Mouse (Mus musculus) forebrain, embryonic 14.5 days (tissue): ENCODE data around the gene Shisa8. TPM values are rescaled to one million over a fixed set of nuclear protein-coding genes. Genes with fewer than 3 reads are reported as not detected.

Source experiments
- ATAC-seq: fragments of 200-750 bp; cut with Nextera tagmentation; 2 replicates; pipeline ENCODE4 v1.8.0; 2017; ENCODE audit warnings: mild to moderate bottlenecking, moderate library complexity
- DNase-seq: peaks from one replicate; pipeline ENCODE4 v3.0.0-alpha.2; 2015; ENCODE audit warnings: low spot score
- H3K27ac ChIP-seq: fragments of 300-500 bp; sonication (generic); 2 replicates; pipeline ENCODE4 v1.5.1; 2014; ENCODE audit warnings: low read depth, mild to moderate bottlenecking, control low read depth, low read length, moderate library complexity
- H3K27me3 ChIP-seq: fragments of 300-500 bp; sonication (generic); replicated peaks from 2 replicates; pipeline ENCODE4 v1.6.1; 2014; ENCODE audit warnings: low read length, control low read depth, mixed read lengths; ENCODE audit not compliant: control insufficient read depth, insufficient read depth
- H3K36me3 ChIP-seq: fragments of 300-500 bp; sonication (generic); 2 replicates; pipeline ENCODE4 v1.6.1; 2014; ENCODE audit warnings: low read length, control low read depth; ENCODE audit not compliant: control insufficient read depth, insufficient read depth
- H3K4me1 ChIP-seq: fragments of 300-500 bp; sonication (generic); 2 replicates; pipeline ENCODE4 v1.6.1; 2014; ENCODE audit warnings: antibody characterized with exemption, low read length, control low read depth; ENCODE audit not compliant: control insufficient read depth, insufficient read depth
- H3K4me2 ChIP-seq: fragments of 300-500 bp; sonication (generic); 2 replicates; pipeline ENCODE4 v1.6.1; 2014; ENCODE audit warnings: mild to moderate bottlenecking, control low read depth, low read length
- H3K4me3 ChIP-seq: fragments of 300-500 bp; sonication (generic); 2 replicates; pipeline ENCODE4 v1.5.1; 2014; ENCODE audit warnings: low read depth, low read length, control low read depth
- H3K9ac ChIP-seq: fragments of 300-500 bp; sonication (generic); 2 replicates; pipeline ENCODE4 v1.6.1; 2014; ENCODE audit warnings: mild to moderate bottlenecking, low read length, control low read depth, moderate library complexity
- H3K9me3 ChIP-seq: fragments of 300-500 bp; sonication (generic); replicated peaks from 2 replicates; pipeline ENCODE4 v1.6.1; 2016; ENCODE audit warnings: low read length, control low read depth, mixed read lengths; ENCODE audit not compliant: control insufficient read depth
- WGBS: fragments of 180-500 bp; shearing (Covaris S2); extraction: QIAGEN DNeasy Blood & Tissue Kit; methylation state at CpG from one replicate; pipeline ENCODE4 v1.1.7; 2014; 5-methylcytosine and 5-hydroxymethylcytosine counted together
- polyA plus RNA-seq: library from polyadenylated mRNA; unstranded; fragments of >200 nt; fragmentation: Nextera tagmentation; extraction: Ambion mirVana; gene quantifications from 2 replicates; pipeline ENCODE4 v1.2.1, GENCODE M21; 2014

The Shisa8 gene
- polyA plus RNA-seq, 1 experiment from 2014 or later: 0.61 TPM

- H3K4me1 ChIP-seq: no peaks in the 10 kb centered on the region
- H3K36me3 ChIP-seq: peaks cover 92% of the 10 kb centered on the region
- H3K4me3 ChIP-seq: no peak overlapping the region
- no peak overlapping the region for H3K9ac ChIP-seq
- H3K27ac ChIP-seq: no peak overlapping the region
- H3K4me2 ChIP-seq: no peak overlapping the region
- no peaks in the 10 kb centered on the region for H3K27me3 ChIP-seq
- WGBS: 84% methylated on average over 4 of the region's 4 CpGs
- no peak for ATAC-seq
- DNase-seq: no peak
- H3K9me3 ChIP-seq: no peaks in the 10 kb centered on the region
Observed at GRCm38 (mm10) chr15:82187401-82187800, 25.2 kb downstream of the Shisa8 start.

- Histone ChIP-seq H3K9me3 (0 out of 2 replicates have a peak, but pooled peaks cover 4% of the 10 kb centered on the region), H3K36me3 (peaks cover 92% of the 10 kb centered on the region), H3K9ac (no peak overlapping the region), H3K4me2 (no peak overlapping the region), H3K27me3 (no peaks in the 10 kb centered on the region), H3K27ac (no peak overlapping the region), H3K4me3 (no peak overlapping the region), H3K4me1 (no peaks in the 10 kb centered on the region)
- no peak for ATAC-seq
- 94% methylated on average over 5 of the region's 5 CpGs for WGBS
- DNase-seq: no peak
Observed at GRCm38 (mm10) chr15:82186931-82187330, 25.7 kb downstream of the Shisa8 start.

GRCm38 (mm10) chr15:82186131-82186530, 26.5 kb downstream of the Shisa8 start:
- H3K9me3 ChIP-seq: 0 out of 2 replicates have a peak, but pooled peaks cover 5% of the 10 kb centered on the region
- no peak overlapping the region for H3K27ac ChIP-seq
- no peaks in the 10 kb centered on the region for H3K4me1 ChIP-seq
- H3K4me3 ChIP-seq: no peak overlapping the region
- ATAC-seq (no peak), DNase-seq (no peak)
- H3K27me3 ChIP-seq: no peaks in the 10 kb centered on the region
- WGBS: 86% methylated on average over 14 of the region's 14 CpGs
- H3K36me3 ChIP-seq: peaks cover 92% of the 10 kb centered on the region
- no peak overlapping the region for H3K9ac ChIP-seq
- no peak overlapping the region for H3K4me2 ChIP-seq

GRCm38 (mm10) chr15:82185062-82185783, 27.4 kb downstream of the Shisa8 start:
- Histone ChIP-seq H3K4me3 (no peak overlapping the region), H3K27me3 (no peaks in the 10 kb centered on the region), H3K4me1 (no peaks in the 10 kb centered on the region), H3K4me2 (no peak overlapping the region), H3K9ac (no peak overlapping the region), H3K27ac (no peak overlapping the region), H3K9me3 (0 out of 2 replicates have a peak, but pooled peaks cover 5% of the 10 kb centered on the region), H3K36me3 (peaks cover 97% of the 10 kb centered on the region)
- ATAC-seq: no peak
- WGBS: 91% methylated on average over 14 of the region's 14 CpGs
- DNase-seq: no peak

GRCm38 (mm10) chr15:82184656-82185055, 28.0 kb downstream of the Shisa8 start:
- Histone ChIP-seq H3K4me3 (no peak overlapping the region), H3K4me1 (no peaks in the 10 kb centered on the region), H3K9me3 (0 out of 2 replicates have a peak, but pooled peaks cover 5% of the 10 kb centered on the region), H3K27me3 (no peaks in the 10 kb centered on the region), H3K9ac (no peak overlapping the region), H3K27ac (no peak overlapping the region), H3K36me3 (peaks cover 98% of the 10 kb centered on the region), H3K4me2 (no peak overlapping the region)
- 93% methylated on average over 10 of the region's 10 CpGs for WGBS
- DNase-seq (no peak), ATAC-seq (no peak)

- Histone ChIP-seq H3K4me2 (no peak overlapping the region), H3K4me1 (no peaks in the 10 kb centered on the region), H3K27me3 (no peaks in the 10 kb centered on the region), H3K9me3 (0 out of 2 replicates have a peak, but pooled peaks cover 5% of the 10 kb centered on the region), H3K4me3 (no peak overlapping the region), H3K36me3 (peaks cover 98% of the 10 kb centered on the region), H3K27ac (no peak overlapping the region), H3K9ac (no peak overlapping the region)
- no peak for DNase-seq
- no peak for ATAC-seq
- 85% methylated on average over 7 of the region's 7 CpGs for WGBS
Observed at GRCm38 (mm10) chr15:82184183-82184582, 28.4 kb downstream of the Shisa8 start.

- Histone ChIP-seq H3K9ac (no peak overlapping the region), H3K36me3 (peaks cover 100% of the 10 kb centered on the region), H3K9me3 (0 out of 2 replicates have a peak, but pooled peaks cover 5% of the 10 kb centered on the region), H3K4me1 (no peaks in the 10 kb centered on the region), H3K27ac (no peak overlapping the region), H3K27me3 (no peaks in the 10 kb centered on the region), H3K4me2 (no peak overlapping the region), H3K4me3 (no peak overlapping the region)
- ATAC-seq: no peak
- no peak for DNase-seq
- WGBS: 94% methylated on average over 10 of the region's 10 CpGs
Observed at GRCm38 (mm10) chr15:82183596-82183995, 29.0 kb downstream of the Shisa8 start.

GRCm38 (mm10) chr15:82182311-82182710, 30.3 kb downstream of the Shisa8 start:
- ATAC-seq (no peak), DNase-seq (no peak)
- Histone ChIP-seq H3K9ac (no peak overlapping the region), H3K27ac (no peak overlapping the region), H3K4me2 (no peak overlapping the region), H3K4me1 (no peaks in the 10 kb centered on the region), H3K27me3 (no peaks in the 10 kb centered on the region), H3K4me3 (no peak overlapping the region), H3K9me3 (0 out of 2 replicates have a peak, but pooled peaks cover 5% of the 10 kb centered on the region), H3K36me3 (peaks cover 100% of the 10 kb centered on the region)
- WGBS: 95% methylated on average over 4 of the region's 4 CpGs

GRCm38 (mm10) chr15:82181131-82181530, 31.5 kb downstream of the Shisa8 start:
- WGBS: 69% methylated on average over 5 of the region's 5 CpGs
- peak; percentile 31 for DNase-seq
- no peaks in the 10 kb centered on the region for H3K4me1 ChIP-seq
- H3K27ac ChIP-seq: no peak overlapping the region
- no peak overlapping the region for H3K4me2 ChIP-seq
- peaks cover 100% of the 10 kb centered on the region for H3K36me3 ChIP-seq
- no peak overlapping the region for H3K9ac ChIP-seq
- H3K9me3 ChIP-seq: 0 out of 2 replicates have a peak, but pooled peaks cover 5% of the 10 kb centered on the region
- no peak for ATAC-seq
- H3K4me3 ChIP-seq: no peak overlapping the region
- no peaks in the 10 kb centered on the region for H3K27me3 ChIP-seq
